Mouse (Mus musculus) lung, postnatal 0 days (tissue): ENCODE measurements around the gene Mfsd6. TPM values are rescaled to one million over a fixed set of nuclear protein-coding genes. Genes with fewer than 3 reads are reported as not detected.

Source experiments
- ATAC-seq: fragments of 200-750 bp; cut with Nextera tagmentation; 2 replicates; pipeline ENCODE4 v1.8.0; 2017; ENCODE audit warnings: moderate library complexity
- DNase-seq: peaks from one replicate; pipeline ENCODE4 v3.0.0-alpha.2; 2016; ENCODE audit warnings: low spot score
- H3K27ac ChIP-seq: fragments of 300-500 bp; sonication (generic); 2 replicates; pipeline ENCODE4 v1.5.1; 2014; ENCODE audit warnings: antibody characterized with exemption, mild to moderate bottlenecking, low read length, mixed read lengths
- H3K27me3 ChIP-seq: fragments of 300-500 bp; sonication (generic); replicated peaks from 2 replicates; pipeline ENCODE4 v1.6.1; 2014; ENCODE audit warnings: low read length, mixed read lengths; ENCODE audit not compliant: insufficient read depth
- H3K36me3 ChIP-seq: fragments of 300-500 bp; sonication (generic); 2 replicates; pipeline ENCODE4 v1.6.1; 2014; ENCODE audit warnings: low read length, mixed read lengths; ENCODE audit not compliant: insufficient read depth
- H3K4me1 ChIP-seq: fragments of 300-500 bp; sonication (generic); 2 replicates; pipeline ENCODE4 v1.6.1; 2014; ENCODE audit warnings: antibody characterized with exemption, low read depth, low read length, mixed read lengths; ENCODE audit not compliant: insufficient read depth
- H3K4me2 ChIP-seq: fragments of 300-500 bp; sonication (generic); replicated peaks from 2 replicates; pipeline ENCODE4 v1.6.1; 2014; ENCODE audit warnings: low read depth, mild to moderate bottlenecking, low read length, moderate library complexity, mixed read lengths
- H3K4me3 ChIP-seq: fragments of 300-500 bp; sonication (generic); 2 replicates; pipeline ENCODE4 v1.5.1; 2014; ENCODE audit warnings: low read depth, low read length
- H3K9ac ChIP-seq: fragments of 300-500 bp; sonication (generic); replicated peaks from 2 replicates; pipeline ENCODE4 v1.6.1; 2014; ENCODE audit warnings: low read depth, mild to moderate bottlenecking
- H3K9me3 ChIP-seq: fragments of 300-500 bp; sonication (generic); 2 replicates; pipeline ENCODE4 v1.6.1; 2016; ENCODE audit warnings: low read length, mixed read lengths
- CTCF ChIP-seq: IDR thresholded peaks from 2 replicates; pipeline ENCODE4 v1.5.1; 2016; ENCODE audit warnings: antibody characterized with exemption, mild to moderate bottlenecking
- EP300 ChIP-seq: IDR thresholded peaks from 2 replicates; pipeline ENCODE4 v1.6.1; 2016; ENCODE audit warnings: antibody characterized with exemption, mild to moderate bottlenecking, control low read depth
- WGBS: fragments of 180-500 bp; shearing (Covaris S2); extraction: QIAGEN DNeasy Blood & Tissue Kit; methylation state at CpG from one replicate; pipeline ENCODE4 v1.1.7; 2014; 5-methylcytosine and 5-hydroxymethylcytosine counted together
- polyA plus RNA-seq: library from polyadenylated mRNA; unstranded; fragments of >200 nt; fragmentation: Nextera tagmentation; extraction: Ambion mirVana; gene quantifications from 2 replicates; pipeline ENCODE4 v1.2.1, GENCODE M21; 2015

The Mfsd6 gene
- polyA plus RNA-seq, 1 experiment from 2014 or later, result 4.2 TPM

DNA sequence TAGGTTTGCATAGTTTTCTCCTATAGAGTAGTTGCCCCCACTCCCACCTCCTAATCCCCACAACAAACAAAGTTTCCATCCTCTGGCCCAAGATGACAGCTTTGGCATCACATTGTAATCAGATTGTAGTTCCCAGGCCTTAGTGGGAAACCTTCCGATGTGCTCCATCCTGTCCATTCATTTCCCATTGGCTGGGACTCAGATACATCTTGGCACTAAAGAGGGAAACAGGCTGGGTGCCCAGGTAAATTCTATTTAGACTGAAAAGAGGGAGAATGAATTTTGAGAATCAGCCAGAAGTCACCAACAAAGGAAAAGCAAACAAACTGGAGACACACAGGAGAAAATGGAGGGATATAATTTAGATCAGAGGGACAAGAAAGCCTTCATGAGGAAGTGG, 3.0 kb upstream of the Mfsd6 start:
- Histone ChIP-seq H3K9me3 (no peaks in the 10 kb centered on the region), H3K9ac (no peak overlapping the region), H3K4me2 (no peak overlapping the region), H3K4me1 (no peaks in the 10 kb centered on the region), H3K4me3 (no peak overlapping the region), H3K36me3 (no peaks in the 10 kb centered on the region), H3K27ac (no peak overlapping the region), H3K27me3 (no peaks in the 10 kb centered on the region)
- ATAC-seq (no peak), DNase-seq (no peak)
- TF ChIP-seq CTCF, result no peak
- TF ChIP-seq EP300, result no peak
- 62% methylated on average over 1 of the region's 1 CpGs for WGBS

DNA sequence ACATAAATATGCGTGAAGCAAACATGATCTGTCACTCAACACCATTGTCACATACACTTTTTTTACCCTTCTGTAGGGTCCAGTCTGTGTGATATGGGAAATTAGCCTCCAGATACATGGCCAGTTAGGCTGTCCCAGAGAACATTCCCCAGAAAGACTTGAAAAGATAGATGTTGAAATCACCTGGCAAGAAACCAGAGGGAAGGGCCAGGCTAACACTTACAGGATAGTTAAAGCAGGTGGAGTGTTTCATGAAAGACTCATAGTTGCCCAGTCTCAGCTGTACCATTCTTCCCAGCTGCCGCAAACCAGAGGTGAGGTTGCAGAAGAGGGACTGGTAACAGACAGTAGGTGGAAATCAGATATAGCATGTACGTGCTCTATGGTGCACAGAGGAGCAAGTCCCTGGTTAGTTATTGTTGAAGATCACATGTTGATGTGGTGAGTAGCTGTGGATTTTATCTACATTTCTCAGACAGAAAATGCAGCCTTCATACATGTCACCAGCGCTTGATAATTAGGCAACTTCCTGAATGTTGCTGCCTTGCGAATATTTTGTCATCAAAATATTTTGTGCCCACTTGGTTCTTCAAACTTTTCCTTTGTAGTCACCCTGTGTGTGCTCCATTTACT, 1.7 kb upstream of the Mfsd6 start:
- Histone ChIP-seq H3K4me1 (no peaks in the 10 kb centered on the region), H3K9ac (no peak overlapping the region), H3K36me3 (no peaks in the 10 kb centered on the region), H3K27me3 (no peaks in the 10 kb centered on the region), H3K4me3 (no peak overlapping the region), H3K27ac (no peak overlapping the region), H3K9me3 (no peaks in the 10 kb centered on the region), H3K4me2 (no peak overlapping the region)
- WGBS, result 61% methylated on average over 5 of the region's 5 CpGs
- ATAC-seq (peak; percentile 21; the same call in 1 of the 2 replicates), DNase-seq (peak; percentile 55)
- TF ChIP-seq CTCF (no peak), EP300 (peak; percentile 25; the same call in 1 of the 2 replicates)

DNA sequence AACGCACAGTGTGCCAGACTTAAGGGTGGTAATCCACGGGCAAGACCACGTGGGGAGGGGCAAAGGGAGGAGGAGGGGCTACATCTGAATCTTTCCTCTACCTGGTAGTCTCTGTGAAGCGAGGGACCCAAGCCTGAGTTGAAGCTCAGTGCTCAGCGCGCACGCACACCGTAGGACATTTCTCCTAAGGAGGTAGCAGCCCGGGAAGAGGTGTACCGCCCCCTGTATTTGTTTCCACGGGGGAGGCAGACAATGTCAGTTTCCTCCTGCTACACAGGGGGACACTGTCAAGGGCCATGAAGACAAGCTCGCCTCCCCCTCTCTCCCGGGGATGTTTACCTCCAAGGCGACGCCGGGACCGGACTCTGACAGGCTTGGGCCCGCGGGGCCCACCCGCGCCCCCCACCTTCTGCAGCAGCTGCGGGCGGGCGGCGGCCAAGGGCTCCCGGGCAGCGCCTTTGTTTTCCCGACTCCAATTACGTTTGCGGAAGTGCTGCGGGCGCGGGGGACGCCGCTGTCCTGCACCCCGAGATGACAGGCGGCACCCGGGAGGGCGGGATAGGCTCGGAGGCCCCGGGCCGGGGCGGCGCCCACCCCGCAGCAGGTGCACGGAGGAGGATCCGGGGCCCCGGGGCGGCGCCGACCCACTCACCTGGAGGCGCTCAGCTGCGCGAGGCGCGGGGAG, 749 bp downstream of the Mfsd6 start:
- H3K27me3 ChIP-seq, result no peaks in the 10 kb centered on the region
- peak overlapping the region; percentile 59 for H3K9ac ChIP-seq
- H3K4me1 ChIP-seq, result no peaks in the 10 kb centered on the region
- peak overlapping the region; percentile 74 for H3K4me3 ChIP-seq
- TF ChIP-seq EP300, result no peak
- peak; percentile 24; the same call in 1 of the 2 replicates for TF ChIP-seq CTCF
- H3K36me3 ChIP-seq, result no peaks in the 10 kb centered on the region
- DNase-seq (peak; percentile 57), ATAC-seq (peak; percentile 75)
- 3% methylated on average over 41 of the region's 56 CpGs for WGBS
- peak overlapping the region; percentile 75 for H3K27ac ChIP-seq
- peak overlapping the region; percentile 96 for H3K4me2 ChIP-seq
- H3K9me3 ChIP-seq, result no peaks in the 10 kb centered on the region

DNA sequence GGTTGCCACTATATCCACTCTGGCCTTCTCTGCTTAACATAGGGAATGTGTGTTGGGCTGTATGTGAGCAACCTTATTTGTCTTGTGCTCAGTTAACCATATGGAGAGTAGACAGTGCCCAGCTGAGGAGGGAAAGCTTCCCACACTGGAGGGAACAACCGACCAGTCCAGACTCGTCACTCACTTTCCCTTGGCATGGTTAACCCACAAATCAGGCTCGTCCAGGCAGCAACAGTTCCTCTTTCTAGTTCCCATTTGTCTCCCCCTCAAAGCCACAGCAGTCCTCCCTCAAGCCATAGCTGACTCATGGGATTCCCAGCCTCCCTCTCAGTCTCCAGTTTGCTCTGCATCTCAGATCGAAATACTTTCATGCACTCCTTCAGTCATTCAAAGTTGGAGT, 4.7 kb downstream of the Mfsd6 start:
- H3K36me3 ChIP-seq, result no peaks in the 10 kb centered on the region
- no peak overlapping the region for H3K27ac ChIP-seq
- no peak for TF ChIP-seq CTCF
- no peak for TF ChIP-seq EP300
- no peaks in the 10 kb centered on the region for H3K9me3 ChIP-seq
- no peak overlapping the region for H3K4me3 ChIP-seq
- no peaks in the 10 kb centered on the region for H3K4me1 ChIP-seq
- 43% methylated on average over 4 of the region's 4 CpGs for WGBS
- H3K9ac ChIP-seq, result no peak overlapping the region
- no peaks in the 10 kb centered on the region for H3K27me3 ChIP-seq
- DNase-seq (peak; percentile 36), ATAC-seq (no peak)
- no peak overlapping the region for H3K4me2 ChIP-seq

DNA sequence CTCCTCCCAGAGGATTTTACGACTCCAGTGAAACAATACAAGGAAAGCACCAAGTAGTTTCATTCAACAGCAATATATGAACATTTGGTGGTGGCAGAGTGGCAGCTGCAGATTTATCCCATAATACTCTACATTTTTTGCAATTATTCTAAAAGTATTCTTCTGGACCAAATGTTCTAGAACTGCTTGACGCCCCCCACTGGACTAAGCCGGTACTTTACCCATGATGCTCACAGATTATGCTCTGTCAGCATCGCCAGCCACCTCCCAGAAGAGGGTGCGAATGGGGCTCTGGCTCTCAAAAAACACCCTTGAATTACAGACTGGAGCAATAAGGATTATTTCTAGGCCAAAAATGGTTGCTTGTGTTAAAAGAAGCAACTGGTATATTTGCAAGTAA, 8.2 kb downstream of the Mfsd6 start:
- Histone ChIP-seq H3K4me1 (no peaks in the 10 kb centered on the region), H3K4me3 (no peak overlapping the region), H3K9me3 (no peaks in the 10 kb centered on the region), H3K27me3 (no peaks in the 10 kb centered on the region), H3K4me2 (no peak overlapping the region), H3K27ac (no peak overlapping the region), H3K36me3 (no peaks in the 10 kb centered on the region), H3K9ac (no peak overlapping the region)
- ATAC-seq (no peak), DNase-seq (no peak)
- peak; percentile 40 for TF ChIP-seq CTCF
- TF ChIP-seq EP300, result no peak
- WGBS, result 57% methylated on average over 5 of the region's 5 CpGs

- H3K9ac ChIP-seq, result no peak overlapping the region
These were observed 9.1 kb downstream of the Mfsd6 start for GRCm38 (mm10) chr1:52718068-52718748.

More at GRCm38 (mm10) chr1:52718068-52718748, 9.1 kb downstream of the Mfsd6 start:
- ATAC-seq (no peak), DNase-seq (no peak)
- Histone ChIP-seq H3K4me1 (no peaks in the 10 kb centered on the region), H3K27me3 (no peaks in the 10 kb centered on the region), H3K4me3 (no peak overlapping the region), H3K4me2 (no peak overlapping the region), H3K36me3 (no peaks in the 10 kb centered on the region), H3K9me3 (no peaks in the 10 kb centered on the region), H3K27ac (no peak overlapping the region)
- 36% methylated on average over 3 of the region's 3 CpGs for WGBS
- no peak for TF ChIP-seq CTCF
- TF ChIP-seq EP300, result no peak
